Mouse (Mus musculus) erythroblast, embryonic 14.5 days (primary cell): ENCODE data around the gene Gigyf2.

Source experiments
- GATA1 ChIP-seq: IDR thresholded peaks from 2 replicates; pipeline ENCODE4 v1.6.1; 2012; ENCODE audit warnings: low read length, inconsistent platforms, mixed read lengths
- TAL1 ChIP-seq: IDR thresholded peaks from 3 replicates; pipeline ENCODE4 v1.6.1; 2012; ENCODE audit warnings: low read length, inconsistent platforms, mixed read lengths

DNA sequence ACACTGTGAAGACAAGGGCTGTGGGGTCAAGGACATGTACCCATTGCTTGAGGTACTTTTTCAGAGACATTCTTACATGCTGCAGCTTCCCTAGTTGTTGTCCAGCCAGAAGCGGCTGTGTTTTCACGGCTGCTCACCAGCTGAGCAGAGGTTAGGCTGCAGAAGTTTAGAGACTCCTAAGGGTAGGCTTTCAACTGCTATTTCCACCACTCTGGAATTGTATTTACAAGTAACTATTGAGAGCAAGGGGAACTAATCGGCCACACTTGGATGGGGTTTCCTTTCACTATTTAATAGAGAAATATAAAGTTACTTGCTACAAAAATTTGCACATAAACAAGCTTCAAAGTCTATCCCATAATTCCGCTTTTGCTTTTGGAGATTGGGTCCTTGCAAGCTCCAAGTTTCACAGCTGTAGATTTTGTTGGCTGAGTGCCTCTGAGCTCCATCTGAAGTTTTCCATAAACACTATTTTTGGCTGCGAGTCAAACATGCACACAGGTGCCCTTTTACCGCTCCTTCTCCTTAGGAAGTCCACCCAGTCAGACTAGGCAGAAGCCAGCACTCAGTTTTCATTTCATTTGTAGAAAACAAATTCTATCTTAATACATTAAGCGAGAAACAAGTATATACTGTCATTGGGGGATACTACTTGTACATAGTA lies 70.3 kb downstream of the Gigyf2 start:
- TF ChIP-seq GATA1 (no peak), TAL1 (no peak)
